Comparison of ENCODE assay signal across 10 mouse cellular contexts in genomic region chr7:113219864-113220263, GRCm38 (mm10).
"Had no signal": no experiment of that assay in that cellular context is flagged by ENCODE, and none has a peak within 500 bp of the region (broad histone marks: within the 10 kb centered on the region; RNA-seq: fewer than 3 reads in every experiment).

No protein-coding gene starts in this region.

- H3K27me3 ChIP-seq: liver, embryonic 13.5 days; stomach, embryonic 15.5 days had no signal

- H3K9ac ChIP-seq: liver, embryonic 13.5 days; stomach, embryonic 15.5 days had no signal

- ATAC-seq: inflammation-experienced regulatory T-cells, adult 6 months; intestine, embryonic 16.5 days had no signal

- H3K36me3 ChIP-seq: liver, embryonic 13.5 days; stomach, embryonic 15.5 days had no signal

- H3K27ac ChIP-seq: liver, embryonic 13.5 days; stomach, embryonic 15.5 days had no signal

- DNase-seq: liver, embryonic 13.5 days; lung, adult 2 months; midbrain, embryonic 14.5 days; right cerebral cortex, postnatal 25 days; spleen, adult 18-20 months; thymus, postnatal 25 days had no signal

- H3K4me1 ChIP-seq: liver, embryonic 13.5 days had no signal

- H3K4me3 ChIP-seq: liver, embryonic 13.5 days; stomach, embryonic 15.5 days had no signal

- H3K9me3 ChIP-seq: liver, embryonic 13.5 days; stomach, embryonic 15.5 days had no signal

- H3K4me2 ChIP-seq: liver, embryonic 13.5 days; midbrain, embryonic 11.5 days; stomach, embryonic 15.5 days had no signal
